Mouse (Mus musculus): ENCODE results near the gene Cxcr5. TPM values are rescaled to one million over a fixed set of nuclear protein-coding genes. Genes with fewer than 3 reads are reported as not detected.

The Cxcr5 gene
- polyA plus RNA-seq, 1 experiment = not detected

DNA sequence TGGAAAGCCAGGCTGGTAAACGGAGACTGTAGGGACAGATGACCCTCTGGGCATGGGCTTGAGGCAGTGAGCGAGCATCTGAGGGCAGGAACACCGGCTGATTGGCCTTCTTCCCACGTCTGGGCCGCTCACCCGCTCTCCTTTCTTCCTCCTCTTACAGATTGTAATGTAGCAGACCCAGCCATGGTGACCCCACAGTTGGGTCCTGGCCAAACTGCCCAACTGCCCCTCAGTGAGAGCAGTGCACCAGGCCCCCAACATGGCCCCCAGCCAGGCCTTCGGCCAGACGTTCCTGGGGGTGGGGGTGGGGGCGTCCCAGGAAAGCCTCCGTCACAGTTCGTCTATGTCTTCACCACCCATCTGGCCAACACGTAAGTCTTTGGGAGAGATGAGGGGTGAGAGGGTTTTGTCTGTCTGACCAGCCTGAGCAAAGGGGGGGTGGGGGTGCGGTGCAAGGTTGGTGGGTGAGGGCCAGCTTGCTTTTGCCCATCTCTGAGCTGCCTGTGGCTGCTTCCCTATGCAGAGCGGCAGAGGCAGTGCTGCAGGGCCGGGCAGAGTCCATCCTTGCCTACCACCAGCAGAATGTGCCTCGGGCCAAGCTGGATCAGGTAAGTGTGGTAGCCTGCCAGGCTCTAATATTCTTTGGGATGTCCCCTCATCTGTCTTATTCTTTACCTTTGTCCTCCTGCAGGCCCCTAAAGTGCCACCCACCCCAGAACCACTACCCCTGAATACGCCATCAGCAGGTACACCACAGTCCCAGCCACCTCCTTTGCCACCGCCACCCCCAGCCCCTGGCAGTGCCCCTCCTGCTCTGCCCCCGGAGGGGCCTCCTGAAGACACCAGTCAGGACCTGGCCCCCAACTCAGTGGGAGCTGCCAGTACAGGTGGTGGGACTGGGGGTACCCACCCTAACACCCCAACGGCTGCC lies 56.5 kb downstream of the Cxcr5 start:
- no peak overlapping the region for H3K4me3 ChIP-seq (ENCODE audit: insufficient read depth, poor library complexity, severe bottlenecking)
- peaks cover 29% of the 10 kb centered on the region for H3K79me3 ChIP-seq (ENCODE audit: low read depth)
- TF ChIP-seq USF1 (IDR thresholded peaks at IDR 0.05; ENCODE audit: low read depth) (no peak), MYOG (IDR thresholded peaks at IDR 0.05; ENCODE audit: control insufficient read depth, extremely low read depth, insufficient read length) (no peak), CEBPB (IDR thresholded peaks at IDR 0.05; ENCODE audit: low read depth) (no peak), CTCF (IDR thresholded peaks at IDR 0.05; ENCODE audit: control insufficient read depth, insufficient read depth, insufficient read length) (no peak)
- H3K36me3 ChIP-seq (ENCODE audit: control insufficient read depth, insufficient read depth) = peaks cover 59% of the 10 kb centered on the region
- no peaks in the 10 kb centered on the region for H3K27me3 ChIP-seq (ENCODE audit: control insufficient read depth, insufficient read depth, insufficient read length)
- peaks cover 55% of the 10 kb centered on the region for H3K79me2 ChIP-seq (ENCODE audit: control insufficient read depth, insufficient read depth)
- no peak overlapping the region for H3ac ChIP-seq (ENCODE audit: control insufficient read depth, insufficient read length, low read depth)

DNA sequence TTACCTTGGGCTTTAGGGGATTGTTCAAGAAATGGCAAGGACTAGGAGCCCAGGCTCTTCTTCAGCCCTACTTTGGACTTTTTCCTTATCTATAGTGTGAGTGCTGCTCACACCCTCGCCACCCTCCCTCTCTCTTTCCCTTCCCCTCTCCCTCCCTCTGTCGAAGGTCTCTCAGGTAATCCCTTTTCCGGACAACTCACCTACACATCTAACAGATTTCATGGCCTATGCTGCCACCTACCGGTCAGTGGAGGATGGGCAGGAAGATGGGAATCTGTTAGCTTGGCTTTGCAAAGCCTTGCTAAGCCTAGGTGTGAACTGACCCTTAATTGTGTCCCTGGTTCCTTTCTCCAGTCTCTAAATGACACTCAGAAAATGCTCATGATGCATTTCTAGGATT lies 59.7 kb downstream of the Cxcr5 start:
- no peaks in the 10 kb centered on the region for H3K27me3 ChIP-seq (ENCODE audit: control insufficient read depth, insufficient read depth, insufficient read length)
- peaks cover 71% of the 10 kb centered on the region for H3K79me2 ChIP-seq (ENCODE audit: control insufficient read depth, insufficient read depth)
- H3K4me3 ChIP-seq (ENCODE audit: insufficient read depth, poor library complexity, severe bottlenecking) = no peak overlapping the region
- H3ac ChIP-seq (ENCODE audit: control insufficient read depth, insufficient read length, low read depth) = no peak overlapping the region
- H3K36me3 ChIP-seq (ENCODE audit: control insufficient read depth, insufficient read depth) = peaks cover 47% of the 10 kb centered on the region
- peaks cover 31% of the 10 kb centered on the region for H3K79me3 ChIP-seq (ENCODE audit: low read depth)
- TF ChIP-seq CTCF (IDR thresholded peaks at IDR 0.05; ENCODE audit: control insufficient read depth, insufficient read depth, insufficient read length) = peak; percentile 81
- no peak for TF ChIP-seq MYOG (IDR thresholded peaks at IDR 0.05; ENCODE audit: control insufficient read depth, extremely low read depth, insufficient read length)
- no peak for TF ChIP-seq MAX (IDR thresholded peaks at IDR 0.05)

- peak overlapping the region; percentile 15 for H3ac ChIP-seq (ENCODE audit: control insufficient read depth, insufficient read length, low read depth)
- peaks cover 33% of the 10 kb centered on the region for H3K79me3 ChIP-seq (ENCODE audit: low read depth)
- no peaks in the 10 kb centered on the region for H3K27me3 ChIP-seq (ENCODE audit: control insufficient read depth, insufficient read depth, insufficient read length)
- H3K36me3 ChIP-seq (ENCODE audit: control insufficient read depth, insufficient read depth) = peaks cover 40% of the 10 kb centered on the region
- no peak overlapping the region for H3K4me3 ChIP-seq (ENCODE audit: insufficient read depth, poor library complexity, severe bottlenecking)
- peaks cover 78% of the 10 kb centered on the region for H3K79me2 ChIP-seq (ENCODE audit: control insufficient read depth, insufficient read depth)
- no peak for TF ChIP-seq MAX (IDR thresholded peaks at IDR 0.05)
- no peak for TF ChIP-seq CEBPB (IDR thresholded peaks at IDR 0.05; ENCODE audit: low read depth)
- no peak for TF ChIP-seq CTCF (IDR thresholded peaks at IDR 0.05; ENCODE audit: control insufficient read depth, insufficient read depth, insufficient read length)
- TF ChIP-seq FOSL1 (IDR thresholded peaks at IDR 0.05; ENCODE audit: insufficient read depth, low read length, poor library complexity, severe bottlenecking) = no peak
- TF ChIP-seq MYOD1 (IDR thresholded peaks at IDR 0.05; ENCODE audit: control insufficient read depth, insufficient read length, low read depth) = no peak
- no peak for TF ChIP-seq MYOG (IDR thresholded peaks at IDR 0.05; ENCODE audit: control insufficient read depth, extremely low read depth, insufficient read length)
- no peak for TF ChIP-seq USF1 (IDR thresholded peaks at IDR 0.05; ENCODE audit: low read depth)
Measured at GRCm38 (mm10) chr9:44501206-44501879, 60.3 kb downstream of the Cxcr5 start.

GRCm38 (mm10) chr9:44500638-44501175 lies 61.0 kb downstream of the Cxcr5 start:
- H3K36me3 ChIP-seq (ENCODE audit: control insufficient read depth, insufficient read depth) = peaks cover 35% of the 10 kb centered on the region
- no peak overlapping the region for H3K4me3 ChIP-seq (ENCODE audit: insufficient read depth, poor library complexity, severe bottlenecking)
- H3K79me2 ChIP-seq (ENCODE audit: control insufficient read depth, insufficient read depth) = peaks cover 84% of the 10 kb centered on the region
- H3ac ChIP-seq (ENCODE audit: control insufficient read depth, insufficient read length, low read depth) = no peak overlapping the region
- peaks cover 37% of the 10 kb centered on the region for H3K79me3 ChIP-seq (ENCODE audit: low read depth)
- no peak for TF ChIP-seq USF1 (IDR thresholded peaks at IDR 0.05; ENCODE audit: low read depth)
- TF ChIP-seq CTCF (IDR thresholded peaks at IDR 0.05; ENCODE audit: control insufficient read depth, insufficient read depth, insufficient read length) = no peak
- no peak for TF ChIP-seq MAX (IDR thresholded peaks at IDR 0.05)
- TF ChIP-seq MYOD1 (IDR thresholded peaks at IDR 0.05; ENCODE audit: control insufficient read depth, insufficient read length, low read depth) = no peak
- TF ChIP-seq CEBPB (IDR thresholded peaks at IDR 0.05; ENCODE audit: low read depth) = no peak
- TF ChIP-seq FOSL1 (IDR thresholded peaks at IDR 0.05; ENCODE audit: insufficient read depth, low read length, poor library complexity, severe bottlenecking) = no peak
- no peak for TF ChIP-seq MYOG (IDR thresholded peaks at IDR 0.05; ENCODE audit: control insufficient read depth, extremely low read depth, insufficient read length)
- H3K27me3 ChIP-seq (ENCODE audit: control insufficient read depth, insufficient read depth, insufficient read length) = no peaks in the 10 kb centered on the region

DNA sequence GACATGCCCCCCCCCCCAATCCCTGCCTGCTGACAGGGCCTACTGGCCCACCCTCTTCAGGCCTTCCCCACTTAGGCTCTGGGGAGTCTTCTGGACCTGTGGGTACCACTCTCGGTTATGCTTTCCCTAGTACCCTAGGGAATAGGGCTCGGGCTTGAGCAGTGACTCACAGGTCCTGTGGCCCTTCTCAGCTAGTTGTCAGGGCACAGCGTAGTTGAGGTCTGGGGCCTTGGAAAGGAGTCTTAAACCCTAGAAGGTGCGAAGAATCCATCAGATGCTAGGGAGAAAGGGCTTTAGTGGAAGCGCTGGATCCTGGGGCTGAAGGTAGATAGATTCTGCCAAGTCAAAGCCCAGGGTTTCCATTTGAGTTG lies 61.5 kb downstream of the Cxcr5 start:
- TF ChIP-seq CEBPB (IDR thresholded peaks at IDR 0.05; ENCODE audit: low read depth) (no peak), FOSL1 (IDR thresholded peaks at IDR 0.05; ENCODE audit: insufficient read depth, low read length, poor library complexity, severe bottlenecking) (peak; percentile 51), MAX (IDR thresholded peaks at IDR 0.05) (peak; percentile 74)
- H3K36me3 ChIP-seq (ENCODE audit: control insufficient read depth, insufficient read depth) = peaks cover 30% of the 10 kb centered on the region
- H3ac ChIP-seq (ENCODE audit: control insufficient read depth, insufficient read length, low read depth) = no peak overlapping the region
- H3K27me3 ChIP-seq (ENCODE audit: control insufficient read depth, insufficient read depth, insufficient read length) = no peaks in the 10 kb centered on the region
- peaks cover 41% of the 10 kb centered on the region for H3K79me3 ChIP-seq (ENCODE audit: low read depth)
- peaks cover 84% of the 10 kb centered on the region for H3K79me2 ChIP-seq (ENCODE audit: control insufficient read depth, insufficient read depth)
- H3K4me3 ChIP-seq (ENCODE audit: insufficient read depth, poor library complexity, severe bottlenecking) = no peak overlapping the region

Measured in C2C12 (cell line).